Mouse (Mus musculus): ENCODE results near the gene Ubap1l. TPM values are rescaled to one million over a fixed set of nuclear protein-coding genes. Genes with fewer than 3 reads are reported as not detected.

Ubap1l gene
- polyA plus RNA-seq, 1 experiment from 2014 or later, result 0.35 TPM

- WGBS, result 74% methylated on average over 7 of the region's 7 CpGs
- H3K4me2 ChIP-seq (ENCODE audit: low read depth, low read length), result no peak overlapping the region
Observed at GRCm38 (mm10) chr9:65365721-65366120, 4.9 kb downstream of the Ubap1l start.

GRCm38 (mm10) chr9:65371756-65372155, 10.9 kb downstream of the Ubap1l start:
- H3K36me3 ChIP-seq (ENCODE audit: control insufficient read depth, insufficient read depth, low read length), result no peaks in the 10 kb centered on the region
- H3K9me3 ChIP-seq (ENCODE audit: control insufficient read depth, low read length), result no peaks in the 10 kb centered on the region
- H3K27me3 ChIP-seq (ENCODE audit: control insufficient read depth, insufficient read depth, low read depth, low read length), result no peaks in the 10 kb centered on the region
- H3K4me1 ChIP-seq (replicated peaks; ENCODE audit: control insufficient read depth, insufficient read depth, low read length), result no peaks in the 10 kb centered on the region
- WGBS, result 73% methylated on average over 24 of the region's 24 CpGs
- no peak overlapping the region for H3K4me2 ChIP-seq (ENCODE audit: low read depth, low read length)
- no peak overlapping the region for H3K4me3 ChIP-seq (ENCODE audit: low read length)
- no peak for ATAC-seq (ENCODE audit: low read depth)
- H3K27ac ChIP-seq (ENCODE audit: low read length), result no peak overlapping the region
- no peak overlapping the region for H3K9ac ChIP-seq (ENCODE audit: low read length)

More at GRCm38 (mm10) chr9:65365721-65366120, 4.9 kb downstream of the Ubap1l start:
- no peak overlapping the region for H3K4me3 ChIP-seq (ENCODE audit: low read length)
- no peak for ATAC-seq (ENCODE audit: low read depth)
- H3K9me3 ChIP-seq (ENCODE audit: control insufficient read depth, low read length), result no peaks in the 10 kb centered on the region
- H3K27ac ChIP-seq (ENCODE audit: low read length), result no peak overlapping the region
- no peak overlapping the region for H3K9ac ChIP-seq (ENCODE audit: low read length)
- H3K36me3 ChIP-seq (ENCODE audit: control insufficient read depth, insufficient read depth, low read length), result peaks cover 5% of the 10 kb centered on the region; the same call in 1 of the 2 replicates
- no peaks in the 10 kb centered on the region for H3K4me1 ChIP-seq (replicated peaks; ENCODE audit: control insufficient read depth, insufficient read depth, low read length)
- no peaks in the 10 kb centered on the region for H3K27me3 ChIP-seq (ENCODE audit: control insufficient read depth, insufficient read depth, low read depth, low read length)

GRCm38 (mm10) chr9:65372449-65372848, 11.6 kb downstream of the Ubap1l start:
- no peak for ATAC-seq (ENCODE audit: low read depth)
- Histone ChIP-seq H3K4me3 (ENCODE audit: low read length) (no peak overlapping the region), H3K27ac (ENCODE audit: low read length) (no peak overlapping the region), H3K27me3 (ENCODE audit: control insufficient read depth, insufficient read depth, low read depth, low read length) (no peaks in the 10 kb centered on the region), H3K36me3 (ENCODE audit: control insufficient read depth, insufficient read depth, low read length) (no peaks in the 10 kb centered on the region), H3K4me1 (replicated peaks; ENCODE audit: control insufficient read depth, insufficient read depth, low read length) (no peaks in the 10 kb centered on the region), H3K9me3 (ENCODE audit: control insufficient read depth, low read length) (no peaks in the 10 kb centered on the region), H3K4me2 (ENCODE audit: low read depth, low read length) (no peak overlapping the region), H3K9ac (ENCODE audit: low read length) (no peak overlapping the region)
- WGBS, result 60% methylated on average over 4 of the region's 4 CpGs

GRCm38 (mm10) chr9:65374468-65375162, 13.8 kb downstream of the Ubap1l start:
- H3K4me1 ChIP-seq (replicated peaks; ENCODE audit: control insufficient read depth, insufficient read depth, low read length), result no peaks in the 10 kb centered on the region
- no peak for ATAC-seq (ENCODE audit: low read depth)
- H3K9ac ChIP-seq (ENCODE audit: low read length), result no peak overlapping the region
- H3K36me3 ChIP-seq (ENCODE audit: control insufficient read depth, insufficient read depth, low read length), result no peaks in the 10 kb centered on the region
- H3K9me3 ChIP-seq (ENCODE audit: control insufficient read depth, low read length), result no peaks in the 10 kb centered on the region
- H3K4me2 ChIP-seq (ENCODE audit: low read depth, low read length), result no peak overlapping the region
- WGBS, result 70% methylated on average over 5 of the region's 5 CpGs
- no peaks in the 10 kb centered on the region for H3K27me3 ChIP-seq (ENCODE audit: control insufficient read depth, insufficient read depth, low read depth, low read length)
- H3K27ac ChIP-seq (ENCODE audit: low read length), result peak overlapping the region; percentile 82
- no peak overlapping the region for H3K4me3 ChIP-seq (ENCODE audit: low read length)

GRCm38 (mm10) chr9:65375163-65375934, 14.5 kb downstream of the Ubap1l start:
- no peak overlapping the region for H3K4me2 ChIP-seq (ENCODE audit: low read depth, low read length)
- WGBS, result 61% methylated on average over 9 of the region's 9 CpGs
- H3K36me3 ChIP-seq (ENCODE audit: control insufficient read depth, insufficient read depth, low read length), result no peaks in the 10 kb centered on the region
- peak overlapping the region; percentile 82 for H3K27ac ChIP-seq (ENCODE audit: low read length)
- ATAC-seq (ENCODE audit: low read depth), result peak; percentile 79
- H3K4me1 ChIP-seq (replicated peaks; ENCODE audit: control insufficient read depth, insufficient read depth, low read length), result no peaks in the 10 kb centered on the region
- no peak overlapping the region for H3K4me3 ChIP-seq (ENCODE audit: low read length)
- no peaks in the 10 kb centered on the region for H3K27me3 ChIP-seq (ENCODE audit: control insufficient read depth, insufficient read depth, low read depth, low read length)
- H3K9ac ChIP-seq (ENCODE audit: low read length), result no peak overlapping the region
- no peaks in the 10 kb centered on the region for H3K9me3 ChIP-seq (ENCODE audit: control insufficient read depth, low read length)

- peak overlapping the region; percentile 56 for H3K27ac ChIP-seq (ENCODE audit: low read length)
- no peaks in the 10 kb centered on the region for H3K9me3 ChIP-seq (ENCODE audit: control insufficient read depth, low read length)
- H3K4me1 ChIP-seq (replicated peaks; ENCODE audit: control insufficient read depth, insufficient read depth, low read length), result peaks cover 27% of the 10 kb centered on the region
- H3K36me3 ChIP-seq (ENCODE audit: control insufficient read depth, insufficient read depth, low read length), result no peaks in the 10 kb centered on the region
- no peak overlapping the region for H3K4me2 ChIP-seq (ENCODE audit: low read depth, low read length)
- 54% methylated on average over 4 of the region's 4 CpGs for WGBS
- H3K27me3 ChIP-seq (ENCODE audit: control insufficient read depth, insufficient read depth, low read depth, low read length), result no peaks in the 10 kb centered on the region
- H3K9ac ChIP-seq (ENCODE audit: low read length), result 0 out of 2 replicates have a peak overlapping the region, but pooled peaks have one; percentile 14
- peak; percentile 73 for ATAC-seq (ENCODE audit: low read depth)
- no peak overlapping the region for H3K4me3 ChIP-seq (ENCODE audit: low read length)
Observed at GRCm38 (mm10) chr9:65381017-65381590, 20.3 kb downstream of the Ubap1l start.

- Histone ChIP-seq H3K4me3 (ENCODE audit: low read length) (no peak overlapping the region), H3K27me3 (ENCODE audit: control insufficient read depth, insufficient read depth, low read depth, low read length) (no peaks in the 10 kb centered on the region), H3K9me3 (ENCODE audit: control insufficient read depth, low read length) (no peaks in the 10 kb centered on the region), H3K27ac (ENCODE audit: low read length) (peak overlapping the region; percentile 60), H3K4me1 (replicated peaks; ENCODE audit: control insufficient read depth, insufficient read depth, low read length) (peaks cover 29% of the 10 kb centered on the region), H3K4me2 (ENCODE audit: low read depth, low read length) (no peak overlapping the region), H3K36me3 (ENCODE audit: control insufficient read depth, insufficient read depth, low read length) (no peaks in the 10 kb centered on the region), H3K9ac (ENCODE audit: low read length) (no peak overlapping the region)
- WGBS, result 65% methylated on average over 6 of the region's 6 CpGs
- no peak for ATAC-seq (ENCODE audit: low read depth)
Observed at GRCm38 (mm10) chr9:65382031-65382750, 21.4 kb downstream of the Ubap1l start.

- H3K9ac ChIP-seq (ENCODE audit: low read length), result no peak overlapping the region
- peaks cover 35% of the 10 kb centered on the region for H3K4me1 ChIP-seq (replicated peaks; ENCODE audit: control insufficient read depth, insufficient read depth, low read length)
- no peak overlapping the region for H3K4me3 ChIP-seq (ENCODE audit: low read length)
- H3K9me3 ChIP-seq (ENCODE audit: control insufficient read depth, low read length), result no peaks in the 10 kb centered on the region
- no peak overlapping the region for H3K4me2 ChIP-seq (ENCODE audit: low read depth, low read length)
- no peaks in the 10 kb centered on the region for H3K36me3 ChIP-seq (ENCODE audit: control insufficient read depth, insufficient read depth, low read length)
- H3K27me3 ChIP-seq (ENCODE audit: control insufficient read depth, insufficient read depth, low read depth, low read length), result no peaks in the 10 kb centered on the region
- no peak for ATAC-seq (ENCODE audit: low read depth)
- peak overlapping the region; percentile 60 for H3K27ac ChIP-seq (ENCODE audit: low read length)
- 37% methylated on average over 3 of the region's 3 CpGs for WGBS
Observed at GRCm38 (mm10) chr9:65382751-65383097, 21.9 kb downstream of the Ubap1l start.

- Histone ChIP-seq H3K9ac (ENCODE audit: low read length) (no peak overlapping the region), H3K4me2 (ENCODE audit: low read depth, low read length) (no peak overlapping the region), H3K27ac (ENCODE audit: low read length) (peak overlapping the region; percentile 83), H3K4me1 (replicated peaks; ENCODE audit: control insufficient read depth, insufficient read depth, low read length) (peaks cover 38% of the 10 kb centered on the region), H3K27me3 (ENCODE audit: control insufficient read depth, insufficient read depth, low read depth, low read length) (no peaks in the 10 kb centered on the region), H3K36me3 (ENCODE audit: control insufficient read depth, insufficient read depth, low read length) (no peaks in the 10 kb centered on the region), H3K4me3 (ENCODE audit: low read length) (no peak overlapping the region), H3K9me3 (ENCODE audit: control insufficient read depth, low read length) (no peaks in the 10 kb centered on the region)
- peak; percentile 8; the same call in 1 of the 2 replicates for ATAC-seq (ENCODE audit: low read depth)
- whole genome bisulfite sequencing, result 24% methylated on average over 3 of the region's 3 CpGs
Observed at GRCm38 (mm10) chr9:65384276-65384675, 23.4 kb downstream of the Ubap1l start.

Data from lung, embryonic 16.5 days (tissue).